Mouse (Mus musculus) inflammation-experienced regulatory T-cells, adult 6 months (primary cell): Measurements from ENCODE around the gene Sirt1. TPM values are rescaled to one million over a fixed set of nuclear protein-coding genes. Genes with fewer than 3 reads are reported as not detected.

Source experiments
- ATAC-seq: one replicate; pipeline ENCODE4 v1.8.0; 2017
- polyA plus RNA-seq, 3 experiments: library from polyadenylated mRNA; unstranded; fragments of 100-300 nt; shearing (Covaris generic); gene quantifications; one replicate each; pipeline ENCODE4 v1.2.1; 2017

Gene Sirt1
- polyA plus RNA-seq, 3 experiments from 2014 or later: 7.0 to 10.2 (median 7.8) TPM

DNA sequence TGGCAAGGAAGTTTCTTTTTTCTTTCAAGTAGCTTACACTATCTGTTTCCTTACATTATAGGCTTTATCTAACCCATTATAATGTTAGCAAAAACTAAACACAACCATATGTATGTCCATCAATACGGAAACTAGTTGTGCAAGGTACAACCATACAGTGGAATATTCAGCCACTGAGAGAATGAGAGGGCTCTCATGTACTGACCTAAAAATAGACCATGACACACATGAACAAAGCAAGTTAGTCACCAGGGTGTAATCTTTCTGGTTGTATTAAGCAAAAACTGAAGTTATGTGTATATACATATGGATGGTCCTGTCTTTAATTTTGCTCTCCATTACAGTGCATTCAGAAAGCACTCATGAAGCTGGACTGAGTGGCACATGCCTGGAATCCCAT, 54.4 kb downstream of the Sirt1 start:
- ATAC-seq: no peak

DNA sequence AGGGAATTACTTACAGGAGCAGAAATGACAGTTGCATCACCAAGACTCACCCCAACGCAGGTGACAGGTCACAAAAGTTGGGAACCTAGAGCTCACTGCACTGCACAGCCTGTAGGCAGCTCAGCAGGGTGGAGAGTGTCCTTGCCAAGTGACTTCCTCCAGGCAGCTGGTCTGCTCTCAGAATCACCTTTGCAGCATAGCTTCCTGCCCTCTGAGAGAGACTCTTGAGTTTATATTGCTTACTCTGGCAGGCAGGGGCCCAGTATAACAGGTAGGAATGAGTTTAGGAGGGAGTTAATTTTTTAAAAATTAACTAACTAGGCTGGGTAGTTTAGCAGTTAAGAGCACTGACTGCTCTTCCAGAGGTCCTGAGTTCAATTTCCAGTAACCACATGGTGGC, 67.8 kb downstream of the Sirt1 start:
- ATAC-seq: no peak

GRCm38 (mm10) chr10:63308582-63309366, 72.7 kb downstream of the Sirt1 start:
- ATAC-seq: peak; percentile 85

GRCm38 (mm10) chr10:63302356-63302755, 79.1 kb downstream of the Sirt1 start:
- ATAC-seq: no peak

GRCm38 (mm10) chr10:63282846-63283245, 98.7 kb downstream of the Sirt1 start:
- ATAC-seq: no peak

DNA sequence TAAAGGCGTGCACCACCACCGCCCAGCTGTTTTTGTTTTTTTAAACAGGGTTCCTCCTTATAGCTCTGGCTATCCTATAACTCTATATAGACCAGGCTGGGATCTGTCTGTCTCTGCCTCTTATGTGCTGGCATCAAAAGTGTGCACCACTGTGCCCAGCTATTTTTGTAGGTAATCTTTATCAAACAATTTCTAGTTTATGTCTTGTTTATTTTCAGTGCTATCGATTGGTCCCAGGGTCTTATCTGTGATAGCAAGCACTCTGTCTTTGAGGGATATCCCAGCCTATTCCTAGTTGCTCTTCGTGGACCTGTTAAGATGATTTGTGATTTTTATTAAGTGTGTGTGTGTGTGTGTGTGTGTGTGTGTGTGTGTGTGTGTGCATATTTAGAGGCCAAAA, 99.1 kb downstream of the Sirt1 start:
- ATAC-seq: no peak

GRCm38 (mm10) chr10:63279851-63280250, 101.7 kb downstream of the Sirt1 start:
- ATAC-seq: no peak

DNA sequence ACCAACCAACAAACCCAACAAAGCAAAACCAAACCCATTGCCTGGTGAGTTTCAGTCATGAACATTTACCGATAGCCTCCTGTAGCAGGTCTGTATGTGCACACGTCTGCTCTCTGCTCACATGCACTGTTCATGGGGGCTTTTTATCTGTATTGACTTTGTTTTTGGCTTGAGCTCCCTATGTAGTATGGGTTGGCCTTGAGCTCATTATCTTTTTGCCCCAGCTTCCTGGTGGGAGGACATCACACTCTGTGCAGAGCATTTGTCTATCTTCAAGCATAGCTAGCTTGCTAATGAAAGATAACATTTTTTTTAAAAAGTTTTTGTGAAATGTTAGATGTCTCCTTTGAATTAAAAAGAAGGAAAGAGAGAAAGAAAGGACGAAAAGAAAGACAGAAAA, 104.5 kb downstream of the Sirt1 start:
- no peak for ATAC-seq

DNA sequence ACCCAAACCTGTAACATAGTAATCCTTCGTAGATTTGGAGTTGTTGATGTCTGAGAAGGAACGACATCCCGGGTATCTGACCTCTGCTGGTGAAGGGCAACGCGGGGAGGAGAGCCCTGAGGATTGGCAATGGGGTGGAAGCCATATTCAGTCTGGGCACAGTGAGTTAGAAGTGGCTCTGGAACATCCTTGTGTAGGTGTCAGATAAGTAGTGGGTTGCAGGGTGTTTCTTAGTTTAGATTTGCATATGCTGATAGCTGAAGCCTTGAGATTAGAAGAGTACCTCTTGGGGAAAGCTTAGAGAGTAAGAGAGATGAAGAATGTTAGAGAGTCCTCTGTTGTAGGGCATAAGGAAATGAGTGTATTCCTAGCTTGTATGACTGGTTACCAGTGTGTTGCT, 108.6 kb downstream of the Sirt1 start:
- no peak for ATAC-seq

DNA sequence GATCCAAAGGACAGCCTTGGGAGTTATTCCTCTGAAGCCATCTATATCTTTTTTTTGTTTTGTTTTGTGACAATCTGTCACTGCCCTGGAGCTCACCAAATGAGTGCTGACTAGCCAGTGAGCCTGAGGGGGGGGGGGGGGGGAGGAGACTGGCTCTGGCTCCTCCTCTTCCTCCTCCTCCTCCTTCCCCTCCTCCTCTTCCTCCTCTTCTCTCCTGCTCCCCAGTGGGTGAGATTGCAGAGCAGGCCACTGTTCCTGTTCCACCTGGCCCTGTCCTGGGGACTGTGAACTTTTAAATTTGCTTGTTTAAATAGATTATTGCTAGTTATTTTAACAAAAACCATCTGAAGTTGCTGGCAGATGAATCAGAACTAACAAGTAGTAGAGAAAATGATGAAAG, 109.1 kb downstream of the Sirt1 start:
- no peak for ATAC-seq

Other genes starting within 250 kb of the Sirt1 start
- gene Mypn, start 177.8 kb downstream of the Sirt1 start, polyA plus RNA-seq: not detected
- gene Herc4, start 137.9 kb downstream of the Sirt1 start, polyA plus RNA-seq: 10 to 100 TPM; 62.9 to 89.9 (median 86.7) TPM
- 1 to 10 TPM; 4.2 to 8.0 (median 7.7) TPM for gene Dnajc12, start 739 bp upstream of the Sirt1 start, polyA plus RNA-seq
- gene Gm7075, start 40.1 kb upstream of the Sirt1 start, polyA plus RNA-seq: not detected
- gene Ctnna3, start 48.4 kb upstream of the Sirt1 start, polyA plus RNA-seq: under 1 TPM in 1 of 3 experiments, not detected in 2; 0.12 TPM